Mouse (Mus musculus): Measurements from ENCODE around the gene Aftph. TPM values are rescaled to one million over a fixed set of nuclear protein-coding genes. Genes with fewer than 3 reads are reported as not detected.

The Aftph gene
- total RNA-seq, 2 experiments from 2014 or later: 35.9 to 44.4 TPM

GRCm38 (mm10) chr11:20728044-20728443 is 13.3 kb downstream of the Aftph start:
- DNase-seq: no peak

- DNase-seq: no peak
Measured at GRCm38 (mm10) chr11:20723572-20723971, 17.8 kb downstream of the Aftph start.

DNA sequence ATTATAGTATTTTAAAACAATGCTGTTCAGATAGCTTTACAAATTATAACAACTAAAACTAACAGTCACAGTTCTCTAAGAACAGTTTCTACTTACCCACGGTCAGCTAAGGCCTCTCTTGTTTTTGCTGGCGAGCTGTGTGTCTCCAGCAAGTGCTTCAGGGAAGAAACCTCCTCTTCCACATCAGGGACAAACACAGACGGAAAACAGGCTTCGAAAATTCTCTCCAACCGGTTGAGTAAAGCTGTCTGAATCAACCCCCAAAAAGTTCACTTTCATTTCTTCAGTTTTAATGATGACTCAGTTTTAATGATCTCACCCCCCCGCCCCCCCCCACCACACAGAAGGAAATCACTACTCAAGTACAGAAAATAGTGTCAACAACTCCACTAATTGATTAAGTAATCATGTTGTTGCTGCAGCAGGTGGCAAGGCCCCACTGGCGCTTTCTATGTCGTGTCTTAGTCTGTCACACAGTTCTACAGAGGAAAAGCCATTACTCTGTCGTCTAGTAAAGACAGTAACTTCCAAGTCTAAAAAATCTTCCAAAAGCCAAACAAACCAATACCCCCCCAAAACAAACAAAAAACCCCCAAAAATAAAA is 29.2 kb downstream of the Aftph start:
- DNase-seq: no peak

GRCm38 (mm10) chr11:20691000-20691399 is 50.4 kb downstream of the Aftph start:
- DNase-seq: peak; percentile 69

DNA sequence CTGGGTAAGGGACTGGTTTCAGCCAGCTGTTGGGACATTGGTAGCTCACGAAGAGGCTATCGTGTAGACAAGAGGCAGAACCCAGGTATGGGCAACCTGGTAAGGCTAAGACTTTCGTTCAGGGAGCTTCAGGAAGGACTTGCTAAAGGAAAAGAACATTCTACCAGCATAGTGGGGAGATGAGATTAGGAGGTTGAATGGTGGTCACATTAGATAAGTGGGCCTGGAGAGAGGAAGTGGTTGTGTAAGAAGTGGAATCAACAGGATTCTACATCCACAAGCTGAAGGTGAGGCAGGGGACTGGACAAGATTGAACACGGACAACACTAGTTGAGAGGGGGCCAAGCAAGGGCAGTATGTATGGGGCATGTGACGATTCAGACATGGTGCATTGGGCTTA is 59.7 kb downstream of the Aftph start:
- no peak for DNase-seq

- DNase-seq: no peak
Measured at GRCm38 (mm10) chr11:20680781-20681180, 60.6 kb downstream of the Aftph start.

DNA sequence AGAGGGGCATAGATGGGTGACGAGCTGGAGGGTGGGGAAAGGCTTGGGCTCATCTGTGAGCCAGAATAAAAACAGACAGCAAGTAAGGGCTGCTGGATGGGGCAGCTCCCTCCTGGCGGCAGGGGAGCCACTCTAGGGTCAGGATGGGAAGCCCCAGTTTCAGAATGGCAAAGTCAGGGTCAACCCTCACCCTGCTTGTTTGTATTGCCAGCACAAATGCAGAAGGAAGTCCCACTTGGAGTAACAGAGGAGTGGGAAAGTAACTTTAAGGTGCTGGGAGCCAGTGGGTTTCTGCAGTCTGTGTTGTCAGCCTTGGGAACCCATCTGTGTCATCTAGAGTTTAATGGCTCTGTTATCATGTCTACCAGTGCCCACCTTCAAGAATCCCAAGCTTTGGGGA is 62.0 kb downstream of the Aftph start:
- no peak for DNase-seq

DNA sequence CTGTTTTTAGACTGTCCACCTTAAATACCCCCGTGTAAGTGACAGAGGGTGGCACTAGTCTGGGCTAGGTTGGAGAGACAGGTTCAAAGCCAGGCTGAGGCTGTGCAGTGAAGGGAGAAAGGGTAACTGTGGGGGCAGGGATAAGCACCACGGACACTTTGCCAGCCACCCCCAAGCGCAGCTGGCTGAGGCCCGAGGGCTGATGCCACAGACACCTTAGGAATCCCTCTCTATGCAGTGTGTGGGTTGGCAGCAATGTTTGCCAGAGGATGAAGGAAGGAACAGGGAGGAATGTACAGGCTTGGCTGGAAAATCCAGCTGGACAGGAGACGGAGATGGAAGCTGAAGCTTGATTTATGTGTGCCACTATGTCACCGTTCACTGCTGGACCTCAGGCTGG is 68.9 kb downstream of the Aftph start:
- no peak for DNase-seq

DNA sequence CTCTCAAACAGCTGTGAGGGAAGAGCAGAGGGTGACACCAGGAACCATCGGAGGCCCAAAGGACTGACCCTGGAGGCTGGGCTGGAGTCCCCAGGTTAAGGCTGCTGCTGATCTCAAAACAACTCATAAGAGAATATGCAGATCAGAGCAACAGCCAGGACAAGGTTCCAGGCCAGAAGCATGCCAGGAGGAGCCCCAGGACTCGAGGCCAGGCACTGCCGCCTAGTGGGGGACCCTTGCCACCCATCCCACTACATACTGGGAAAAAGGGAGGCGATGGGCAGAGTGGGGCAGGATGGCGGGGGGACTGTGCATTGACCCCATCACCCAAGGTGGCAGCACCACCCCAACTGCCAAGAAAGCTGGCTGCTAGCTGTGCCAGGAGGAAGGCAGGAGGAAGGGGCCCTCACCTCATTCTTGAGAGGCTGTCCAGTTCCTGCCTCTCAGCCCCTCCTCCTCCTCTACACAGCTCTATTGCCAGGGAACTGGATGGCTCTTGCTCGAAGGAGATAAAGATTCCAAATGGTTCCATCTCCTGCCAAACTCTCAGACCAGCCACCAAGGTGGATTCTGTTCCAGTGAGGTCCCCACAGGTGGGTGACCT is 69.5 kb downstream of the Aftph start:
- no peak for DNase-seq

DNA sequence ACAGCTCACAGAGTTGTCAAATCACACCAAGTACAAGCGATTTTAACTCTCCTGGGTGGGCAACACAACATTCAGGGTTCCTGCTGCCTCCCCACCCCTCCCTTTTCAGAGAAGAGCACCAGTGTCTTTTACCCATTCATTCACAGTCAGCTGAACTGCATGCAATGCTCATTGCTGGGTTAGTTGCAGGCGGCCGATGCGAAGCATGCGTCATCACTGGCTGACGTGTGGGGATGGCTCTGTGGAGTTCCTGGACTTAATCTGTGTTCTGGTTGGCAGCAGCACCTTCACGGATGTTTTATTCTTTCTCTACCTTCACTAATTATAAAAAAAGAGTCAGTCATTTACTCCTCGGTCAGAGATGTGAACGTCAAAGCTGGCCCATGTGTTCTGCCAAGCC is 76.5 kb downstream of the Aftph start:
- no peak for DNase-seq

DNA sequence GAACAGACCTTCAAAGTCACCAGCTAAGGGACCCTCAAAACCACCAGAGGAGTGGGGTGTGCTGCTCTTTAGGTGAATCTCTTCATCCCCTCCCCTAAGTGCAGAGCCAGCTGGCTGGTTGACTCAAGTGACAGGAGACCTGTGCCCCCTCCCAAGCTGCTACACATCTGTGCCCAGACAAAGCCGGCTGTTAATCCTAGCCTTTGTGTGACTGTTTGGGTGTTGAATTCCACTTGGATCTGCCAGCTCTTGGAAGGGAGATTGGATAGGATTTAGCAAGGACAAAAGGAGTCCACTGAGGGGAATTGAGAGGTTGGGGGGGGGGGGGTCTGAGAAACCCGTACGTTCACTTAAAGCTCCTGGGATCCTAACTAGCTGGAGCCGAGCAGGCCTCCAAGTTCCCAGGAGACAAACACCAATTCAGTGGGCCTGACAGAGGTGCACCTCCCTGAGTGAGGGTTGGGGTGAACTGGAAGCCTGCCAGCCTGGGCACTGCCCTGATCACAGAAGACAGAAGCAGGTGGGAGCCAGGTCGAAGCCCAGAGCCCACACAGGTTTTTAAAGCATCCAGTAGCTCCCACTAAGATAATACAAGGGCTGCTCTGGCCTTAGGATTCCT is 77.7 kb downstream of the Aftph start:
- no peak for DNase-seq

GRCm38 (mm10) chr11:20662811-20663210 is 78.6 kb downstream of the Aftph start:
- no peak for DNase-seq

GRCm38 (mm10) chr11:20661652-20662051 is 79.7 kb downstream of the Aftph start:
- DNase-seq: peak; percentile 36

- no peak for DNase-seq
Measured at GRCm38 (mm10) chr11:20660111-20661097, 81.0 kb downstream of the Aftph start.

- peak; percentile 31 for DNase-seq
Measured at GRCm38 (mm10) chr11:20659094-20659493, 82.3 kb downstream of the Aftph start.

DNA sequence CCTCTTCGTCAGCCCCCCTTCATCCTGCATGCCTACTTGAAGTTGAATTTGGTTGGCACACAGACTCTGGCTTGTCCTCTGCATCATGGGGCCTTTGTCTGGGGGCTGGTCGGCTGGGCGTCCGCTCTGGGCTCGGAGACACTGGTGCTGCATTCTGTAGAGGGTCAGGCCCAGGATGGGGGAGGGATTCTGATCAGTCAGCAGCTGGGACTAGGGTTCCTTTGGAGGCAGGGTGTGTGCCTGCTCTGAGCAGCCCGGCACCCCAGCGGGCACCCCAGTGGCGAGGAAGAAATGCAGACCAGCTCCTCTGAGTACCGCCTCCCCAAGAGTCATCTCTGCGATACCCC is 84.7 kb downstream of the Aftph start:
- DNase-seq: no peak

- DNase-seq: peak; percentile 44
Measured at GRCm38 (mm10) chr11:20655795-20656710, 85.3 kb downstream of the Aftph start.

DNA sequence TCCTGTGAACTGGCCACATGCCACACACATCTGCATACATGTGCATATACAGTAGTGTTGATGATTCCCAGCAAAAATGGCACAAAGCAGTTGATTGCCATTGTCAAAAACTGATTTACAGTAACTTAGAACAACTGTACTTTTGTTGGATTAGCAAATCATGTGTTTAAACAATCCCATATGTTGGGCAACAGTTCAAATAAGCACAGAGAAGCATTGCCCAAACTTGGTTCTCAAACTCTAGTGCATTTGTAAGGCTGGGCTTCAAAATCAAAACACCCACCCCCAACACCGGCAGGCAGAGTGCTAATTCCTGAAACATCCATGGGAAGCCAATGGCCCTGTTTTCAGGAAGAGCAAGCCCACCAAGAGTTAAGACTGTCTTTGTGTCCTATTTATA is 90.2 kb downstream of the Aftph start:
- DNase-seq: no peak

GRCm38 (mm10) chr11:20650006-20650639 is 91.3 kb downstream of the Aftph start:
- DNase-seq: no peak

DNA sequence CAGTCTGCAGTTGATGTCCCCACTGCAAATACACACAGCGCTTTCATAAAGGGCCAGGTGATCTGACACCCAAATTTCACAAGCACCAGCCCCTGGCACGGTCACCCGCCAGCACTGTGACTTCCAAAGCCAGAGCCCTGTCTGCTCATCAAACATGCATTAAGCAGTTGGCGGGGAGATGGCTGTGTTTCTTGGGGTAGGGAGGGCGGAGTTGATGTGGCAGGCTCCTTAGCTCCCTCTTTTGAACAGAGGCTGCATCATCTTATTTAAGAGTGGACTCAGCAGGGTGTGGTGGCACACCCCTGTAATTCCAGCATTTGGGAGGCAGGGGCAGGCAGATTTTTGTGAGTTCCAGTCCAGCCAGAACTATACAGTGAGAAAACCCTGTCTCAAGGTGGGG is 91.9 kb downstream of the Aftph start:
- DNase-seq: no peak
